Mouse (Mus musculus): ENCODE results near the gene Abcg1. TPM values are rescaled to one million over a fixed set of nuclear protein-coding genes. Genes with fewer than 3 reads are reported as not detected.

The Abcg1 gene
- polyA plus RNA-seq, 1 experiment from 2014 or later, result 11.9 TPM

DNA sequence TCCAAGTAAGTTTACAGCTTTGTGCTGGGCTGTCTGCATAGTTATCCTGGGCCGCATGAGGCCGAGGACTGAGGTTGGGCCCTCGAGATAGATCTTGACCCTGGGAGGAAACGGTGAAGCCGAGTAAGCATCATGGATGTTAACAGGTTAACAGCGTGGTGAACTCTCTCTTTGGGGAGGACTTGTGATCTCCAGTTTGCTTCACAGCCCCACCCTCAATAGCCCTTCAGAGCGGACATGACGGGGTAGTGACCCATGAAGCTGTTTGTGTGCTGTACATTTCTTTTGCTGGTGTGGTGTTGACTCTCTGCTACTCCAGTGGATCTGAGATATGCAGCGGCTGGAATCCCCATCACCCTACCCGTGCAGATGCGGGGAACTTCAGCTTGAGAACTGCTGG is 21.1 kb downstream of the Abcg1 start:
- Histone ChIP-seq H3K36me3 (ENCODE audit: control insufficient read depth, insufficient read depth, low read length) (no peaks in the 10 kb centered on the region), H3K9ac (ENCODE audit: low read depth, low read length) (no peak overlapping the region), H3K4me1 (ENCODE audit: control insufficient read depth, insufficient read depth, low read length) (peaks cover 22% of the 10 kb centered on the region), H3K4me3 (ENCODE audit: low read depth, low read length) (no peak overlapping the region), H3K27me3 (replicated peaks; ENCODE audit: control insufficient read depth, insufficient read depth, low read length) (no peaks in the 10 kb centered on the region), H3K27ac (replicated peaks; ENCODE audit: low read depth, low read length) (no peak overlapping the region), H3K4me2 (ENCODE audit: low read depth, low read length) (no peak overlapping the region), H3K9me3 (ENCODE audit: control insufficient read depth, low read length) (no peaks in the 10 kb centered on the region)
- ATAC-seq (ENCODE audit: low read depth) (no peak), DNase-seq (ENCODE audit: low spot score) (no peak)
- 66% methylated on average over 11 of the region's 11 CpGs for WGBS

DNA sequence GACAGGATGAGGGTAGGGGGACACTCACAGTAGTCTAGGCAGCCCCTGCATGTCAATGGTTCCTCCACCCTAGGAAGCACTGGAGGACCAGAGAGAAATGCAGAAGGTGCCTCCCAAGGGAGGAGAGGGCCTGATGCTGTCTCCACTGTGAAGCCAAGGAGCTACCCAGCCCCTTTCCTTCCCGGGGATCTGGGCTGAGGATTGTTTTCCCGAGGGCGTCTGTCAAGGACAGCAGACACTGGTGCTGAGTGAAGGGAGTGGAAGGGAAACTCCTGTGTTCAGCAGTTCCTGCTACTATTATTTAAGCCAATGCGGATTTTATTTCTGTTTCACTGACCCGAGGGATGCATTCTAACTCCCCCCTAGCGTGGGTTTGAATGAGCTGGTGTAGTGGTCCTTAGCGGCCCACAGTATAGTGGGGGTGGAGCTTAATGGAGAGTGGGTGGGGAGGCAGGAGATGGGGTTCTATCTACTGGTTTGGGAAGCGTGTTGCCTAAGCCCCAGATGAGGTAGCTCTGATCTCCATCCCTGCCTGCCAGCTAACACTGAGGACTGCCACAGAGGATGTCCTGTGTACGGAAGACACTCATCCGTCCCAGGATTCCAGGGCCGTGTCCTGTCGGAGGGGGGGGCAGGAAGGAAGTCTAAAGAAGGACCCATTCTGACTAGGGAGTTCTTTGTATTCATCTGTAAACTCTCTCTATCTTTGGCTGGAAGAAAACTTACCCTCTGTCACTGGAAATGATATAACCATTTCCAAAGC is 21.8 kb downstream of the Abcg1 start:
- no peak overlapping the region for H3K9ac ChIP-seq (ENCODE audit: low read depth, low read length)
- ATAC-seq (ENCODE audit: low read depth) (0 out of 2 replicates have a peak, but pooled peaks have one; percentile 28), DNase-seq (ENCODE audit: low spot score) (no peak)
- no peak overlapping the region; the same call in 1 of the 2 replicates for H3K27ac ChIP-seq (replicated peaks; ENCODE audit: low read depth, low read length)
- no peak overlapping the region for H3K4me2 ChIP-seq (ENCODE audit: low read depth, low read length)
- WGBS, result 42% methylated on average over 12 of the region's 12 CpGs
- H3K4me3 ChIP-seq (ENCODE audit: low read depth, low read length), result no peak overlapping the region
- H3K36me3 ChIP-seq (ENCODE audit: control insufficient read depth, insufficient read depth, low read length), result no peaks in the 10 kb centered on the region
- no peaks in the 10 kb centered on the region for H3K27me3 ChIP-seq (replicated peaks; ENCODE audit: control insufficient read depth, insufficient read depth, low read length)
- peaks cover 16% of the 10 kb centered on the region for H3K4me1 ChIP-seq (ENCODE audit: control insufficient read depth, insufficient read depth, low read length)
- H3K9me3 ChIP-seq (ENCODE audit: control insufficient read depth, low read length), result no peaks in the 10 kb centered on the region

DNA sequence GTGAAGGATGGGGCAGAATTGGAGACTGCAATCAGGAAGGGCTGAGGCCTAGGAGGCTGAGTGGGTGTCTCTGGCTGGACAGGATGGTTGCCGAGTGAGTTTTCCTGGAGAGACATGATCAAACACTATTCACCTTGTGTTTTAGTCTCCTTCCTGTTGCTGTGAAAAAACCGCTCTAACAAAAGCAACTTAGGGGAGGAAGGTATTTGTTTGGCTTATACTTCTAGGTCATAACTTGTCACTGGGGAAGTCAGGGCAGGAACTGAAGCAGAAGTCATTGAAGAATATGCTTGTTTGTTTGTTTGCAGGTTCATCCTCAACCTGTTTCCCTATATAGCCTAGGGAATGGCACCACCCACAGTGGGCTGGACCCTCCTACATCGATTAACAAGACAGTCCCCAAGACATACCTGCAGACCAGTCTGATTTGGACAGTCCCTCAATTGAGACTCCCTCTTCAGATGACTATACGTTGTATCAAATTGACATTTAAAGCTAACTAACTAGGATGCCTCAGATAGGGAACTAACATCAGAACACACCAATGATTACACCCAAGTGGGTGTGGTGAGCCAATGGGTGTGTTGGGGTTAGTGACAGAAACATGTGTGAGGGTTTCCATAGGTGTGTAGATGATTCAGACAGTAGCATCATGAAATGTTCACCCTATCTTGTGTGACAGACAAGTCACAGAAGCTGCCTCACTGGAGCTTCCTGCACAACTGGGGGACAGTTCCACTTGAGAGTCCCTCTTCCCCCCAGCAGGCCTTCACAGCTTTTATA is 25.0 kb downstream of the Abcg1 start:
- DNase-seq (ENCODE audit: low spot score) (no peak), ATAC-seq (ENCODE audit: low read depth) (no peak)
- H3K4me1 ChIP-seq (ENCODE audit: control insufficient read depth, insufficient read depth, low read length), result 0 out of 2 replicates have a peak, but pooled peaks cover 6% of the 10 kb centered on the region
- no peaks in the 10 kb centered on the region for H3K27me3 ChIP-seq (replicated peaks; ENCODE audit: control insufficient read depth, insufficient read depth, low read length)
- H3K4me2 ChIP-seq (ENCODE audit: low read depth, low read length), result no peak overlapping the region
- no peak overlapping the region for H3K4me3 ChIP-seq (ENCODE audit: low read depth, low read length)
- no peaks in the 10 kb centered on the region for H3K9me3 ChIP-seq (ENCODE audit: control insufficient read depth, low read length)
- no peaks in the 10 kb centered on the region for H3K36me3 ChIP-seq (ENCODE audit: control insufficient read depth, insufficient read depth, low read length)
- 82% methylated on average over 4 of the region's 4 CpGs for WGBS
- H3K27ac ChIP-seq (replicated peaks; ENCODE audit: low read depth, low read length), result no peak overlapping the region
- no peak overlapping the region for H3K9ac ChIP-seq (ENCODE audit: low read depth, low read length)

DNA sequence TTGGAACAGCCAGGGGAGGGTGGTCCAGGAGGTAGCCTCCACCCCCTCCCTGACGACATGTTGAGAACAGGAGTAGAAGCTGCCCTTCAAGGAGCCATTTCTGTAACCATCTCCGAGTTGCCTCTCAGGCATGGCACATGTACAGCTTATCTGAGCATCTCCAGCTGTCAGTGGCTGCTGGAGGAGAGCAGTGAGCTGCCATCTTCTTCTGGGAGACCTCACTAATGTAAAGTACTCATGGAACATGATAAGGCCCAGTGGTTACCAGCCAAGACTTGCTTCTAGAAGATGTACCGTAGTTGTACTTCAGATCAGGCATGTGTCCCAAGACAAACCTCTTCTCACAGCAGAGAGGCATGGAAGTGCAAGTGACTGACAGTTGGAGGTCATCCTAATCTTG is 28.0 kb downstream of the Abcg1 start:
- Histone ChIP-seq H3K27ac (replicated peaks; ENCODE audit: low read depth, low read length) (no peak overlapping the region), H3K9ac (ENCODE audit: low read depth, low read length) (no peak overlapping the region), H3K4me1 (ENCODE audit: control insufficient read depth, insufficient read depth, low read length) (peaks cover 10% of the 10 kb centered on the region), H3K4me3 (ENCODE audit: low read depth, low read length) (no peak overlapping the region), H3K27me3 (replicated peaks; ENCODE audit: control insufficient read depth, insufficient read depth, low read length) (no peaks in the 10 kb centered on the region), H3K36me3 (ENCODE audit: control insufficient read depth, insufficient read depth, low read length) (no peaks in the 10 kb centered on the region), H3K4me2 (ENCODE audit: low read depth, low read length) (no peak overlapping the region), H3K9me3 (ENCODE audit: control insufficient read depth, low read length) (no peaks in the 10 kb centered on the region)
- ATAC-seq (ENCODE audit: low read depth) (no peak), DNase-seq (ENCODE audit: low spot score) (no peak)
- WGBS, result 87% methylated on average over 3 of the region's 3 CpGs

DNA sequence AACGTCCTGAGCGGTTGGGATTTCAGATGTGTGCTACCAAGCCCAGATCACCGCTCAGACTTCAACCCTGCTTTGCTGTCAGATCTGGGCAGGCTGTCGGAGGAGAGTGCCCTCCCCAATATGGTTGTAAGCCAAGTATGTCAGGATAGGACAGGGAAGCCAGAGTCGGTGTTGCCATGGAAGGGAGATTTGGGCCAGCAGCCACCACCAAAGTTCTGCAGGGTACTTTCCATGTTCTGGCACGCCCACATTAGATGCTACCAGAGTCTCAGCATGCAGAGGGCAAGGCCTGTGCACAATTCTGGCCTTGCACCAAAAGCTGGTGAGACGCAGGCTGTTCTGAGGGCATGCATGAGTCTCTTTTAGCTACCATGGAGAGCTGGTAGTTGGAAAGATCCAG is 28.7 kb downstream of the Abcg1 start:
- no peak overlapping the region for H3K4me3 ChIP-seq (ENCODE audit: low read depth, low read length)
- DNase-seq (ENCODE audit: low spot score) (no peak), ATAC-seq (ENCODE audit: low read depth) (no peak)
- no peak overlapping the region for H3K4me2 ChIP-seq (ENCODE audit: low read depth, low read length)
- H3K36me3 ChIP-seq (ENCODE audit: control insufficient read depth, insufficient read depth, low read length), result no peaks in the 10 kb centered on the region
- no peaks in the 10 kb centered on the region for H3K9me3 ChIP-seq (ENCODE audit: control insufficient read depth, low read length)
- H3K9ac ChIP-seq (ENCODE audit: low read depth, low read length), result no peak overlapping the region
- no peaks in the 10 kb centered on the region for H3K27me3 ChIP-seq (replicated peaks; ENCODE audit: control insufficient read depth, insufficient read depth, low read length)
- no peak overlapping the region for H3K27ac ChIP-seq (replicated peaks; ENCODE audit: low read depth, low read length)
- WGBS, result 89% methylated on average over 7 of the region's 7 CpGs
- peaks cover 10% of the 10 kb centered on the region for H3K4me1 ChIP-seq (ENCODE audit: control insufficient read depth, insufficient read depth, low read length)

DNA sequence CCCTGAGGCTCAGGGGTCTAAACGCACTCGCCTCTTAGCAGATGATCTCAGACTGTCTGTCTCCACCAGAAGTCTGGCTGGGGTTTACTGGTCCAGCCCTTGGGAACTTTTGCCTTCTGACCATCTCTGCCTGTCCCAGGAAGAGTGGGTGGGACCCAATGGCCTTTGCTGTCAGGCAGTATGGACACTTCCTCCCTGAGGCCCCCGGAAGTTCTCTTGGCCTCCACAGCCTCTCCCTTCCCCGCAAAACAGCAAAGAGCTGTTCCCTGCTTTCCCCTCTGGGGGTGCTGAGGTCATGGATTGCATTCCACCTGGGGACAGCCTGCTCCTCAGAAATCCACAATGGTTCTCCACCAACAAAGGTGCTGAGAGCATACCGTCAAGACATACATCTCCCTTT is 31.2 kb downstream of the Abcg1 start:
- no peak for ATAC-seq (ENCODE audit: low read depth)
- peak overlapping the region; percentile 63 for H3K27ac ChIP-seq (replicated peaks; ENCODE audit: low read depth, low read length)
- H3K4me3 ChIP-seq (ENCODE audit: low read depth, low read length), result no peak overlapping the region

DNA sequence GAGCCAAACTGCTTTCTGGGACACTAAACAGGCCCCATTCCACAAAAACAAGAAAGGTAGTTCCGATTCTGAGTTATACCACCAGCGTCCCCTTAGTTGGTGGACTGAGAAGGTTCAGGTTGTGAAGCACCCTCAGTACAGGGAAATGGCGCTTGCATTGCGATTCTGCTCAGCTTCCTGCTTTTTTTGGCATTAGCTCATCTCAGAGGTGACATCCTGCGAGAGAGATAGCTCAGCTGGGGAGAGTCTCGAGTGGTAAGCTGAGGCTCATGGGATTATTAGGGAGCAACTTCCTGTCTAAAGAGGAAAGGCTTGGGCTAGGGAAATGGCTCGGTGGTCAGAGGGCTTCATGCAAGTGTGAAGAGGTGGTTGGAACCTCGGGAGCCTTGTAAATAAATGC is 32.4 kb downstream of the Abcg1 start:
- Histone ChIP-seq H3K27ac (replicated peaks; ENCODE audit: low read depth, low read length) (no peak overlapping the region), H3K9me3 (ENCODE audit: control insufficient read depth, low read length) (no peaks in the 10 kb centered on the region), H3K4me3 (ENCODE audit: low read depth, low read length) (no peak overlapping the region), H3K4me2 (ENCODE audit: low read depth, low read length) (no peak overlapping the region), H3K36me3 (ENCODE audit: control insufficient read depth, insufficient read depth, low read length) (no peaks in the 10 kb centered on the region), H3K4me1 (ENCODE audit: control insufficient read depth, insufficient read depth, low read length) (peaks cover 10% of the 10 kb centered on the region), H3K9ac (ENCODE audit: low read depth, low read length) (no peak overlapping the region), H3K27me3 (replicated peaks; ENCODE audit: control insufficient read depth, insufficient read depth, low read length) (no peaks in the 10 kb centered on the region)
- DNase-seq (ENCODE audit: low spot score) (no peak), ATAC-seq (ENCODE audit: low read depth) (no peak)
- 66% methylated on average over 8 of the region's 8 CpGs for WGBS

More for the DNA sequence above, 31.2 kb downstream of the Abcg1 start:
- no peak for DNase-seq (ENCODE audit: low spot score)
- H3K9ac ChIP-seq (ENCODE audit: low read depth, low read length), result no peak overlapping the region
- peaks cover 10% of the 10 kb centered on the region for H3K4me1 ChIP-seq (ENCODE audit: control insufficient read depth, insufficient read depth, low read length)
- H3K4me2 ChIP-seq (ENCODE audit: low read depth, low read length), result no peak overlapping the region
- H3K36me3 ChIP-seq (ENCODE audit: control insufficient read depth, insufficient read depth, low read length), result no peaks in the 10 kb centered on the region
- no peaks in the 10 kb centered on the region for H3K9me3 ChIP-seq (ENCODE audit: control insufficient read depth, low read length)
- no peaks in the 10 kb centered on the region for H3K27me3 ChIP-seq (replicated peaks; ENCODE audit: control insufficient read depth, insufficient read depth, low read length)
- WGBS, result 37% methylated on average over 5 of the region's 5 CpGs

DNA sequence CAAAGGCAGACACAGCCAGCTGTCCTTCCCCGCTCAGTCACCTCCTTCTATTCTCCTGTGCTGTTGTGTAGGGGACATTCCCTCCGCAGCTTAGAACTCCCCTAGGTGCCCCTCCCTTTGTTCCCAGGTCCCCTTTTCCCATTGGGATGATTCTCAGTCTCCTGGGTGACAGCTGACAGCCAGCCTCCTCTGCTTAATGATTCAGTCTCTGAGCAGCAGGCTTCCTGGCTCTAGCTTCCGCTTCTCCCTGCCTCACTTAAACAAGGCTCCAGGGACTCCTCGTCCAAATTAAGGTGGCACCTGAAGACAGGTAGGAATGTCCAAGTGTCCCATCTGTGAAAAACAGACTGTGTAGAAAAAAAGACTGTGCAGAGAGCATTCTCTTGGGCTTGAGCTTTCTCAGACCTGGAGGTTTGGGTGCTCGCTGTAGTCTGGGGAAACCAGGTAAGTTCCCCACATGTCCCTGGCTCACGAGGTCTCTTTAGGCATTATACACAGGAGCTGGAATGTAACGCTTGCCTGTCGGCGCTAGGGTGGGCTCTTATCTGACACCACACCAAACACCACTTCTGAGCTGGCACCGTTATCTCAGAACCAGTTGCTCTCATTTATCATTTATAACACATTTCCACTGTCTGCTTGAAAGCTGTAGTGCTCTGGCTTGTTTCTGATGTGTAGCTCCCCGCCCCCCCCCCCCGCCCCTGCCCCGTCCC is 33.7 kb downstream of the Abcg1 start:
- DNase-seq (ENCODE audit: low spot score), result no peak
- Histone ChIP-seq H3K27ac (replicated peaks; ENCODE audit: low read depth, low read length) (no peak overlapping the region), H3K9me3 (ENCODE audit: control insufficient read depth, low read length) (no peaks in the 10 kb centered on the region), H3K36me3 (ENCODE audit: control insufficient read depth, insufficient read depth, low read length) (no peaks in the 10 kb centered on the region), H3K4me2 (ENCODE audit: low read depth, low read length) (no peak overlapping the region), H3K4me1 (ENCODE audit: control insufficient read depth, insufficient read depth, low read length) (peaks cover 10% of the 10 kb centered on the region), H3K27me3 (replicated peaks; ENCODE audit: control insufficient read depth, insufficient read depth, low read length) (no peaks in the 10 kb centered on the region), H3K9ac (ENCODE audit: low read depth, low read length) (no peak overlapping the region), H3K4me3 (ENCODE audit: low read depth, low read length) (no peak overlapping the region)
- WGBS, result 59% methylated on average over 13 of the region's 13 CpGs
- ATAC-seq (ENCODE audit: low read depth), result peak; percentile 24; the same call in 1 of the 2 replicates
